Mouse (Mus musculus) forebrain, postnatal 0 days (tissue): ENCODE measurements at regions not wholly inside any gene's neighbourhood (a gene's known extent, or its start where the extent isn't known, plus 50 kb on each side); places are given as distances from the start of the nearest gene placed in this dataset.
"Not testable (repeated sequence)": the region's sequence is repeated elsewhere in the genome, so short reads cannot be mapped to it uniquely, and the experiment has no call there.

Experiments used
- ATAC-seq: fragments of 200-750 bp; cut with Nextera tagmentation; 2 replicates; pipeline ENCODE4 v1.8.0; 2017; ENCODE audit warnings: mild to moderate bottlenecking, moderate library complexity
- DNase-seq: peaks from one replicate; pipeline ENCODE4 v3.0.0-alpha.2; 2015
- H3K27ac ChIP-seq: fragments of 300-500 bp; sonication (generic); 2 replicates; pipeline ENCODE4 v1.5.1; 2014; ENCODE audit warnings: low read depth, mild to moderate bottlenecking, antibody characterized with exemption, low read length, moderate library complexity, mixed read lengths
- H3K27me3 ChIP-seq: fragments of 300-500 bp; sonication (generic); 2 replicates; pipeline ENCODE4 v1.6.1; 2014; ENCODE audit warnings: mild to moderate bottlenecking, low read length, mixed read lengths; ENCODE audit not compliant: insufficient read depth
- H3K36me3 ChIP-seq: fragments of 300-500 bp; sonication (generic); 2 replicates; pipeline ENCODE4 v1.6.1; 2014; ENCODE audit warnings: mild to moderate bottlenecking, moderate library complexity; ENCODE audit not compliant: insufficient read depth
- H3K4me1 ChIP-seq: fragments of 300-500 bp; sonication (generic); 2 replicates; pipeline ENCODE4 v1.6.1; 2014; ENCODE audit warnings: antibody characterized with exemption; ENCODE audit not compliant: insufficient read depth
- H3K4me2 ChIP-seq: fragments of 300-500 bp; sonication (generic); 2 replicates; pipeline ENCODE4 v1.6.1; 2014; ENCODE audit warnings: low read depth, mild to moderate bottlenecking, moderate library complexity
- H3K4me3 ChIP-seq: fragments of 300-500 bp; sonication (generic); 2 replicates; pipeline ENCODE4 v1.5.1; 2014; ENCODE audit warnings: low read depth, low read length, mixed read lengths
- H3K9ac ChIP-seq: fragments of 300-500 bp; sonication (generic); 2 replicates; pipeline ENCODE4 v1.6.1; 2014; ENCODE audit warnings: mild to moderate bottlenecking
- H3K9me3 ChIP-seq: fragments of 300-500 bp; sonication (generic); 2 replicates; pipeline ENCODE4 v1.6.1; 2016; ENCODE audit warnings: low read length
- CTCF ChIP-seq: sonication (generic); IDR thresholded peaks from 2 replicates; pipeline ENCODE4 v1.5.1; 2016; ENCODE audit warnings: antibody characterized with exemption, control low read depth, low read depth
- WGBS: fragments of 180-500 bp; shearing (Covaris S2); extraction: QIAGEN DNeasy Blood & Tissue Kit; methylation state at CpG from one replicate; pipeline ENCODE4 v1.1.7; 2014; 5-methylcytosine and 5-hydroxymethylcytosine counted together

- Histone ChIP-seq H3K36me3 (no peaks in the 10 kb centered on the region), H3K4me2 (no peak overlapping the region), H3K27me3 (no peaks in the 10 kb centered on the region), H3K27ac (no peak overlapping the region), H3K9ac (no peak overlapping the region), H3K4me3 (no peak overlapping the region), H3K9me3 (no peaks in the 10 kb centered on the region), H3K4me1 (no peaks in the 10 kb centered on the region)
- DNase-seq (no peak), ATAC-seq (no peak)
- TF ChIP-seq CTCF: no peak
Observed at GRCm38 (mm10) chr16:15432681-15433080, 115.4 kb downstream of the Gm21897 start.

- not testable (repeated sequence) for H3K4me1 ChIP-seq, H3K9me3 ChIP-seq, DNase-seq, H3K4me2 ChIP-seq, H3K27me3 ChIP-seq, H3K4me3 ChIP-seq, ATAC-seq, H3K36me3 ChIP-seq, H3K9ac ChIP-seq, H3K27ac ChIP-seq
Observed at GRCm38 (mm10) chr16:15462856-15463255, 145.6 kb downstream of the Gm21897 start.

DNA sequence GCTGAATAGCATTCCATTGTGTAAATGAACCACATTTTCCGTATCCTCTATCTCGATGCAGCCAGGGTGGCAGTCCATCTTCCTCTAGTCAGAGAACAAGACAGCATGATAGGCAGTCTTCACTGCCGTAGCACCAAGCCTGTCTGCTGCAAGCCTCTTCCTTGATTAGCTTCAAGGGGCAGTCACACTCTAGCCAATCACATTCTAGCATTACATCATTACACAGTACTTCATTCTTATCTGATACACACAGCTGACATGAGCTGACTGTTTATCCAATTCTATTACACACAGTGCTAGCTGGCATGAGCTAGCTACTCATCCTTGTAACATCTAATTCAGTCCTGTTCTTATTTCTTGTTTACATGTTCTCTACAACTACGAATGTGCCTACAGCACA is 156.6 kb downstream of the Gm21897 start:
- no peak overlapping the region for H3K9ac ChIP-seq
- no peaks in the 10 kb centered on the region for H3K4me1 ChIP-seq
- H3K4me2 ChIP-seq: no peak overlapping the region
- H3K9me3 ChIP-seq: no peaks in the 10 kb centered on the region
- no peak overlapping the region for H3K4me3 ChIP-seq
- H3K36me3 ChIP-seq: no peaks in the 10 kb centered on the region
- no peak overlapping the region for H3K27ac ChIP-seq
- WGBS: 84% methylated on average over 4 of the region's 4 CpGs
- no peak for DNase-seq
- ATAC-seq: no peak
- no peak for TF ChIP-seq CTCF
- no peaks in the 10 kb centered on the region for H3K27me3 ChIP-seq

DNA sequence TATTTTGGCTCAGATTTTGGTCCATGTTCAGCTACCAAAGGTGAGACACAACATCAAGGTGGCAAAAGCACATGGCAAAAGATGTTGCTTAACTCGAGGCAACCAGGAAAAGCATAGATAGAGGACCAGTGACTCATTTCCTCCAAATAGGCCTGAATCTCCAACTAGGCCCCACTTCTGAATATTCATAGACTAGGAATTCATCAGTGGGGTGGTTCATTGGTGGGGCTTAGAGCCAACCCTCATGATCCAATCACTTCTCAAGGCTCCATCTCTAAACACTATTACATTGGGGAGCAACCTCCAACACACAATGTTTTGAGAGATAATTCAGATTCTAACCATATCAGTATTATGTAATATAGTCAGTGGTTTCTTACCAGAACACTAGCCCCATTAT is 161.6 kb downstream of the Gm21897 start:
- ATAC-seq (no peak), DNase-seq (no peak)
- Histone ChIP-seq H3K4me3 (no peak overlapping the region), H3K27ac (no peak overlapping the region), H3K9me3 (no peaks in the 10 kb centered on the region), H3K9ac (no peak overlapping the region), H3K4me1 (no peaks in the 10 kb centered on the region), H3K4me2 (no peak overlapping the region), H3K27me3 (no peaks in the 10 kb centered on the region), H3K36me3 (no peaks in the 10 kb centered on the region)
- 66% methylated on average over 1 of the region's 1 CpGs for WGBS
- no peak for TF ChIP-seq CTCF

- no peak for TF ChIP-seq CTCF
- H3K9ac ChIP-seq: no peak overlapping the region
- no peak overlapping the region for H3K27ac ChIP-seq
- H3K4me1 ChIP-seq: no peaks in the 10 kb centered on the region
- no peaks in the 10 kb centered on the region for H3K9me3 ChIP-seq
- WGBS: 89% methylated on average over 3 of the region's 3 CpGs
- H3K27me3 ChIP-seq: no peaks in the 10 kb centered on the region
- no peak for DNase-seq
- H3K4me2 ChIP-seq: no peak overlapping the region
- no peak for ATAC-seq
- H3K4me3 ChIP-seq: no peak overlapping the region
- H3K36me3 ChIP-seq: no peaks in the 10 kb centered on the region
Observed at GRCm38 (mm10) chr16:15491328-15491999, 174.2 kb downstream of the Gm21897 start.

- no peaks in the 10 kb centered on the region for H3K4me1 ChIP-seq
- 66% methylated on average over 2 of the region's 2 CpGs for WGBS
- no peaks in the 10 kb centered on the region for H3K36me3 ChIP-seq
- no peak overlapping the region for H3K9ac ChIP-seq
- DNase-seq: no peak
- TF ChIP-seq CTCF: no peak
- no peak overlapping the region for H3K27ac ChIP-seq
- H3K4me2 ChIP-seq: no peak overlapping the region
- no peaks in the 10 kb centered on the region for H3K27me3 ChIP-seq
- no peaks in the 10 kb centered on the region for H3K9me3 ChIP-seq
- ATAC-seq: no peak
- H3K4me3 ChIP-seq: no peak overlapping the region
Observed at GRCm38 (mm10) chr16:15493236-15493635, 176.0 kb downstream of the Gm21897 start.
